Mouse (Mus musculus) 3134 (cell line): ENCODE results near the gene Yrdc.

Experiments used
- DNase-seq: peaks from one replicate; pipeline ENCODE4 v3.0.0-alpha.2; 2011; ENCODE audit warnings: low spot score; ENCODE audit not compliant: insufficient read length; ENCODE audit errors: extremely low read depth

Yrdc gene

DNA sequence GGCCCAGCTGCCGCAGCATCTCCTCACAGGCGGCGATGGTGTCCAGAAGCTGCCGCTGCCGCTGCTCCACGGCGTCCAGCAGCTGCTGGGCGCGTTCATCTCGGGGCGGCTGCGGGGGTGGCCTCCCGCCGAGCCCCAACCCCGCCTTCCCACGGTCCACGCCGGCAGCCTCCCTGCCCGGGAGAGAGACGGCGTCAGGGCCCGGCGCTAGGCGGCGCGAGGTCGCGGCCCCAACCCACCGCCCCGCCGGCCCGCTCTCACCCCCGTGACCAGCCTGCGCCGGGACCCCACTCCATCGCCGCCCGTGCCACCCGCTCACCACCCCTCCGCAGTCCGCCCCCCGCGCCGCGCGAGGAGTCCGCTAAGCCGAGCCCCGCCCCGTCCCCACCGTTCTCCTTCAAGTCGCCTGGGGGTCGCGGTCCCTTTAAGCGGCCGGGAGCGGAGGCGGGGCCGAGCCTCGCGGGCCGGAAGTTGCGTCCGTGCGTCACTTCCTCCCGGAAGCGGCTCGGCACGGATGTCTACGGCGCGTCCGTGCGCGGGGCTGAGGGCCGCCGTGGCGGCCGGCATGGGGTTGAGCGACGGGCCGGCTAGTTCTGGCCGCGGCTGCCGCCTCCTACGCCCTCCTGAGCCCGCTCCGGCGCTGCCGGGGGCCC lies at the start of gene Yrdc:
Gene Yrdc (plus strand): TSS at position 419 of the 653 bp plus-strand sequence.
- peak; percentile 95 for DNase-seq

DNA sequence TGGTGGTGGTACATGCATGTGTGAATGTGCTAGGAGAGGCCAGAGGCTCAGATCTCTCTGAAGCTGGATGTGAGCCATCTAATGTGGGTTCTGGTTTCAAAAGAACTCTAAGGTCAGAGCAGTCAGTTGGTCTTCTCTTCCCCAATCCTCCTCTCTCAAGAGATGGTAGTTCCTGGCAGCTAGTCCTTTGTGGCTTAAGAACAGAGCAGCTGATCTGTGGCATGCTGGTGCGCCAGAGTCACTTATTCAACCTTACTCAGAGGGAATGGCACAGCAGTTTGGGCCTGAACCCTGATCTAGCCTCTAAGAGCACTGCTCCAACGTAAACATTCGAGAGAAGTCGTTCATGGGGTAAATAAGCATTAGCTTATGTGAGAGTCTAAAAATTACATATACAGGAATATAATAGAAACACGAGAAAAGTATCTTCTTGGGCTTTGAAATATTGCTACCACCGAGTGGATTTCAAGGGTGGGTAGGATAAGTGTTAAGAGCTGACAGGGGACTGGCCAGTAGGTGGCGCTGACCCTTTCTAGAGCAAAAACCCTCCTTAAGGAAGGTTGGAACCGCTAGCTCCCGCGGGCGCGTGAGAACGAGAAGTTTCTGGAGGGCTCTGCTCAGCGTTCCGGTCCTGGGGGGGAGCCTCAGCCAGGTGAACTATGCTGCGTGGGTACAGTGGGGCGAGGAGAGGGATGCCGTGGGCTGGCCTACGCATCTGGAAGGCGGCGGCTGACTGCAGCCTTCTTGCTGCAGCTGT lies 48.7 kb upstream of the Yrdc start, which contains the start of gene Mtf1:
Gene Mtf1 (plus strand): TSS at position 553 of the 757 bp plus-strand sequence.
- no peak for DNase-seq

GRCm38 (mm10) chr4:124802309-124803260 lies 47.9 kb upstream of the Yrdc start:
- peak; percentile 90 for DNase-seq

- DNase-seq = no peak
Measured at GRCm38 (mm10) chr4:124803406-124803805, 47.1 kb upstream of the Yrdc start.

GRCm38 (mm10) chr4:124808511-124808910 lies 42.0 kb upstream of the Yrdc start:
- DNase-seq = no peak

DNA sequence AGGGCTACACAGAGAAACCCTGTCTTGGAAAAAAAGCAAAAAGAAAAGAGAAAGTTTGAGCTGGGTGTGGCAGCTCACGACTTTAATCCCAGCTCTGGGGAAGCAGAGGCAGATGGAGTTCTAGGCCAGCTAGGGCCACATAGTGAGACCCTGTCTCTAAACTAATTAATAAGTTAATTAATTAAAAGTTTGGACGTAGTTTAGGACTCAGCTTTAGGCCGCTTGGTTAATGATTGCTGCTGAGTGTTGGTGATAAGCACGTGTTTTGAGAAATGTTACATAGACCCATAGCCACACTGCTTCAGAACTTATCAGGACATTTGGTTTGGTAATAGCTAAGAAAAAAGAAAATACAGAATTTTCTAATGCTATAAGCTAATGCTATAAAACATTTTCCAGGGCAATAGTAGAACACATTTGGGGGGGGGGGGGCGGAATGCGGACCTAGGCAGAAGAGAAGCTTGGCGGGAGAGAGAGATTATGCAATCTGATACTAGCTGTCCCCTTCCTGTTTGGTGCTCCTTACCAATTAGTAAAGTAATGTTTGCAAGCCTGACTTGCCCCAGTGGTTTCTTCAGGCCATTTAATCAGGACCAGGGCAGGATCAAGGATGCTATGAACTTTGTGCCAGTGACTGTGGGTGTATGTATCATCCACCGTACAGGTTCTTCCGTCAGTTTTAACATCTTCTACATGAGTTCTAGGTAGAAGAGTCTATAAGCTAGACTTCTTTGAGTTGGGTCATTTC lies 41.2 kb upstream of the Yrdc start:
- DNase-seq = no peak

DNA sequence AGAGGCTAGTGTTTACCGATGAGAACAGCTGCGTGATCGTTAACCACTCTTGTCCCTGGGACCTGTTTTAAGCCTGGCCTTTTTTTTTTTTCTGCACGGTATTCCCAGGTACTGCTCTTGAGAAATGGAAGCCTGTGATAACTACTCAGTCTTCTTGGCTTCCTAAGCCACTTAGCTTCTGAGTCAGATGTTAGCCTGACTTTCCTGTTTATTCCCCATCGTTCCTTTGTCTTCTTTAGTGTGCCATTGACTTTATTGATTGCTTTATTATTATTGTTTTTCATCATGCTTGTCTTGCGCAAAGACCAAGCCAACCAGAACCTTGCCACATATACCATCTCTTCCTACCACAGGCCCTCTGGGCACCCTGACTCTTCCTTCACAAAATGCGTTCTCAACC lies 40.4 kb upstream of the Yrdc start:
- DNase-seq = no peak

- no peak for DNase-seq
Measured at GRCm38 (mm10) chr4:124811347-124811975, 39.0 kb upstream of the Yrdc start.

- DNase-seq = no peak
Measured at GRCm38 (mm10) chr4:124815901-124816300, 34.6 kb upstream of the Yrdc start.

GRCm38 (mm10) chr4:124817803-124818202 lies 32.7 kb upstream of the Yrdc start:
- peak; percentile 47 for DNase-seq

DNA sequence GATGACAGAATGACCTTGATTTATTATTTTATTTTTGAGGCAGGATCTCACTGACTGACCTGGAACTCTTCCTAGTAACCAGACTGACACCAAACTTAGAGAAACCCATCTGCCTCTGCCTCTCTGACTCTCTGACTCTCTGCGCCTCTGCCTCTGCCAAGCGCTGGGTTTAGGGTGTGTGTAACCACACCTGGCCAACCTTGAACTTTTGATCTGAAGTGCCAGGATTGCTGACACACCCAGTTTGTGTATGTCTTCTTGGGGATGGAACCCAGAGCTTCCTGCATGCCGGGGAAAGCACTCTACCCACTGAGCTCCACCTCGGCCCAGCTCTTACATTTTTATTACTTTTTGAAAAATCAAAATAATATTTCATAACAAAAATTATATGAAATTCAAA lies 31.6 kb upstream of the Yrdc start:
- no peak for DNase-seq

- DNase-seq = no peak
Measured at GRCm38 (mm10) chr4:124824967-124825366, 25.5 kb upstream of the Yrdc start.

DNA sequence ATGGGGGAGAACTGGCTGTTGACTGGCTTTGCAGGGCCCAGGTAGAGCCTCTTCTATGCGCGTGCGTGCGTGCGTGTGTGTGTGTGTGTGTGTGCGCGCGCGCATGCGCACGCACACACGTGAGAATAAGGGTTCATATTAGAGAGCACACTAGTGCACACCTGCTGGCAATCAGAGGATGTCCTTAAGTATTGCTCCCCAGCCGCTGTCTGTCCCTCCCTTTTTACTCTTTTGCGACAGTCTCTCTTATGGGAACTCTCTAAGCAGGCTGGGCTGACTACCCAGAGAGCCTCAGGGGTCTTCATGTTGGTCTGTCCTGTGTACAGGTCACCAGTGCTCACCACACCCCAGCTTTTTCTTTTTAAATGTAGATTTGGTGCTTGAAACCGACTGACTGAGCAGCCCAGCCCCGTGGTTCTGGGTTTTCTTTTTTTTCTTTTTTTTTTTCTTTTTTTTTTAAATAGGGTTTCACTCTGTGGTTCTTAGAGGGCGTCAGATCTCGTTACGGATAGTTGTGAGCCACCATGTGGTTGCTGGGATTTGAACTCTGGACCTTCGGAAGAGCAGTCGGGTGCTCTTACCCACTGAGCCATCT lies 25.0 kb upstream of the Yrdc start:
- no peak for DNase-seq

DNA sequence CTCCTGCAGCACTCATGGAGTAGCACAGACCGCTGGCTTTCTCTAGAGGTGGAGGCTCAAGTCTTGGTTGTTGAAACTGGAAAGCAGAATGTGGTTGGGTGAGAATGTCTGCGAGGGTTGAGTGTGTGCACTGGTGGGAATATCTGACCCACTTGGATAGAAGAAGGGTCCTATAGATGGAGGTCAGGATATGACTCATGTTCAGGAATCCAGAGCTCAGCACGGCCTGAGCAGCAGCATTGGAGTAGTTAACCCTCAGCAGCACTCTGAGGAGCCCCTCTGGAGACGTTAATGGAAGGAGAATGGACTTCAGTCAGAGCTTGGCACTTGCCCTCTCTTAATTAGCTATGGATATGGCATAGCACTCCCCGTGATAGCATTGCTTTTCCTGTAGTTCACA lies 20.8 kb upstream of the Yrdc start:
- peak; percentile 35 for DNase-seq

GRCm38 (mm10) chr4:124832796-124833195 lies 17.7 kb upstream of the Yrdc start:
- DNase-seq = no peak

DNA sequence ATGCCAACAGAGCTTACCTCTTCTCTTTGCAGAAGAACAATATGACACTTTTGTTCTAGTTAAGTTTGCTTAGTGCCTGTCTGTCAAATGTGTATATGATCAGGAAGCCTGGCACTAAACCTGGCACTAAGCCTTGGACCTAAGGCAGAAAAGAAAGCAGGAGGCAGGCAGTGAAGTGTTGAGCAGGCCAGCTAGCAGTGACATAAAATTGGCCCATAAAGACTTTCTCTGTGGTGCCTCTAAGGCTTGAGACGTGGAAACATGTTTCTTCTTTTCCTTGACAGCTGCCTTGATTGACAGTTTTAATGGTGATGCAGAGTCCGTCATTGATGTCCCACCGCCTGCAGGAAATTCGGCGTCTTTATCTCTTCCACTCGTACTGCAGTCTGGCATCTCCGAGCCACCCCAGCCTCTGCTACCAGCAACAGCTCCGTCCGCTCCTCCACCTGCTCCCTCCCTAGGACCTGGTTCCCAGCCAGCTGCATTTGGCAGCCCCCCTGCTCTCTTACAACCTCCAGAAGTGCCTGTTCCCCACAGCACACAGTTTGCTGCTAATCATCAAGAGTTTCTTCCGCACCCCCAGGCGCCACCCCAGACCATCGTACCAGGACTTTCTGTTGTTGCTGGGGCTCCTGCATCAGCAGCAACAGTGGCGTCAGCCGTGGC lies 12.3 kb upstream of the Yrdc start:
- DNase-seq = no peak

GRCm38 (mm10) chr4:124840998-124841397 lies 9.5 kb upstream of the Yrdc start:
- no peak for DNase-seq

DNA sequence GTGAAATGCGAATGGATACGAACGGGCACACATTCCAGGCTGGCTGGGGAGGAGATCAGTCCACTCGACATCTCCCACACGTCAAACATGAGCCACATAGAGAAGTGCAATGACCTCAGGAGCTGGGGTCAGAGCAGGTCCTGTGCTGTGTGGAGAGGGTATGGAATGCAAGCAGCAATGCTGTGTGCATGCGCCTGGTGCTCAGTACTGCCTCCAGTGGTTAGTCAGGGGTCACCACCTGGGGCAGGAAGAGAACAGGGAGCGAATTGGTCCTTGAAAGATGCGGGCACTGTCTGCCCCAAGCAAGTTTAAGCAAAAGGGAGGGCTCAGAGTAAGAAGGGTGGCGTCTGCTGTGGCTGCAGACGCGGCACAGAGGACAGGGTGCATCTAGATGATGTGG lies 7.0 kb upstream of the Yrdc start:
- DNase-seq = no peak

- peak; percentile 46 for DNase-seq
Measured at GRCm38 (mm10) chr4:124847573-124847972, 2.9 kb upstream of the Yrdc start.
